In the genomic region with DNA sequence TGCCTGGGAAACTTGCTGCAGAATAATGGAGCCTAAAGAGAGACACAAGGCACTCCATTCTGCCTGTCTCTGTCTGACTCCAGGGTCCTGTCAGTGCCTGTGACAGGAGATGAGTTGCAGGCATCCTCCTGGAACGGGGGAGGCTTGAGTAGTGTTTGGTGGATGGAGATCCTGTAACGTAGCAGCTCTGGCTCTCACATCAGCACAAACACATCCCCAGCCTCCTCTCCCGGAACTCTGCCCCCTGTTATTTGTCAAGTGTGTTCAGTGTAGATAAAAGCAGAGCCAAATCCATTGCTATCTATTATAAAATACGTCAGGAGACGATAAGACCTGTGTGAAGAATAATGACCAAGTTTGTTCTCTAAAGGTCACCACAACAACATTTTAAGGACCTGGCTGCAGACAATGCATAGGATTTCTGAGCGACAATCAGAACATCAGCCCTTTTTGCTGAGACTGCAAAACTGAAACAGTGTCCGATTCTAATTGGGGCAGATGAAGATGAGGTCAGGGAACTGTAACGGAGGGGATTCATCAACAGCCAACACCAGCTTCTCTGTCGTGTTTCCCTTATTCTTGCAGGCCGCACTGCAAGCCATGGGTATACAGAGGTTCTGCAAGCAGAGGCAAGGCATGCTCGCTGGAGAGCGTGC, we compare ENCODE assay signal across 10 mouse cellular contexts. TPM values are rescaled to one million over a fixed set of nuclear protein-coding genes. Genes with fewer than 3 reads are reported as not detected.
DNase-seq lines count a peak whose midpoint lies in the region; ATAC-seq and TF ChIP-seq lines count a peak whose summit lies in the region.
"Had no signal": no experiment of that assay in that cellular context is flagged by ENCODE, and none has a peak within 500 bp of the region (broad histone marks: within the 10 kb centered on the region; RNA-seq: fewer than 3 reads in every experiment).

No protein-coding gene starts in this region.

- no peak for DNase-seq in left cerebral cortex, adult 2 months (ENCODE audit: extremely low spot score in 1 of 2, low spot score in 2 of 2)
- DNase-seq in left cerebral cortex, postnatal 4 days: no peak
- DNase-seq in heart, adult 8-10 months (ENCODE audit: low spot score): peak; percentile 21
- DNase-seq in thymus, postnatal 14 days: no peak
- DNase-seq in adrenal gland, adult 2 months: no peak
- DNase-seq in cerebellum, adult 11 months: no peak

- H3K36me3 ChIP-seq in hindbrain, embryonic 15.5 days: no peaks in the 10 kb centered on the region
- H3K36me3 ChIP-seq: G1E had no signal

- no peak for TF ChIP-seq CTCF in left cerebral cortex, adult 2 months (IDR thresholded peaks at IDR 0.05)

- ATAC-seq in hindbrain, embryonic 15.5 days (ENCODE audit: low FRiP score, low read depth): no peak
- peak; percentile 29; the same call in 1 of the 2 replicates for ATAC-seq in megakaryocyte progenitor cell, adult 5-6 weeks (replicated peaks; ENCODE audit: poor library complexity)

- no peak overlapping the region for H3K4me3 ChIP-seq in left cerebral cortex, adult 2 months
- no peak overlapping the region for H3K4me3 ChIP-seq in hindbrain, embryonic 15.5 days

- peak overlapping the region; percentile 32; the same call in 1 of the 2 replicates for H3K27ac ChIP-seq in left cerebral cortex, adult 2 months
- H3K27ac ChIP-seq in hindbrain, embryonic 15.5 days (replicated peaks): 0 out of 2 replicates have a peak overlapping the region, but pooled peaks have one; percentile 5

- no peak overlapping the region for H3K4me2 ChIP-seq in hindbrain, embryonic 15.5 days

- H3K4me1 ChIP-seq in hindbrain, embryonic 15.5 days (replicated peaks): peaks cover 32% of the 10 kb centered on the region

- intact Hi-C loops in left cerebral cortex, adult 2 months (cut with DNase I): loop anchor here (5.0 kb wide), 1 partner anchor 72 kb away; no protein-coding TSS in a partner anchor
- intact Hi-C loops in left cerebral cortex, postnatal 4 days (cut with DNase I): no loop called here

- H3K27me3 ChIP-seq in hindbrain, embryonic 15.5 days: no peaks in the 10 kb centered on the region

- 55% methylated on average over 12 of the region's 12 CpGs for WGBS in hindbrain, embryonic 15.5 days

- H3K9ac ChIP-seq in hindbrain, embryonic 15.5 days: no peak overlapping the region

- no peaks in the 10 kb centered on the region for H3K9me3 ChIP-seq in hindbrain, embryonic 15.5 days

RNA-seq across cellular contexts. Expression of gene Tcp10a, which starts 55.2 kb away (rescaled TPM):
- under 1 TPM in 1 of 2 experiments, not detected in 1; 0.45 TPM for total RNA-seq in left cerebral cortex, adult 2 months (2021)
- not detected for total RNA-seq in left cerebral cortex, postnatal 4 days (2021)
- not detected for total RNA-seq in heart, adult 8-10 months (2022)
- not detected in 2 replicates for polyA plus RNA-seq in hindbrain, embryonic 15.5 days (2015; fragmentation: Nextera tagmentation; extraction: Ambion mirVana)
- total RNA-seq in megakaryocyte progenitor cell, adult 5-6 weeks (2015): not detected in 2 replicates
- total RNA-seq in megakaryocyte progenitor cell, adult 5-6 weeks (2017): not detected in 2 replicates
- not detected for total RNA-seq in adrenal gland, adult 2 months (2021)
- not detected in 2 replicates for polyA plus RNA-seq in adrenal gland, adult 2 months (2012; rRNA removed)
- polyA plus RNA-seq: G1E; neural tube, embryonic 11.5 days had no signal
